Mouse (Mus musculus): Measurements from ENCODE around the gene Rfx3. TPM values are rescaled to one million over a fixed set of nuclear protein-coding genes. Genes with fewer than 3 reads are reported as not detected.

The Rfx3 gene
- polyA plus RNA-seq, 1 experiment: 2.2 TPM

DNA sequence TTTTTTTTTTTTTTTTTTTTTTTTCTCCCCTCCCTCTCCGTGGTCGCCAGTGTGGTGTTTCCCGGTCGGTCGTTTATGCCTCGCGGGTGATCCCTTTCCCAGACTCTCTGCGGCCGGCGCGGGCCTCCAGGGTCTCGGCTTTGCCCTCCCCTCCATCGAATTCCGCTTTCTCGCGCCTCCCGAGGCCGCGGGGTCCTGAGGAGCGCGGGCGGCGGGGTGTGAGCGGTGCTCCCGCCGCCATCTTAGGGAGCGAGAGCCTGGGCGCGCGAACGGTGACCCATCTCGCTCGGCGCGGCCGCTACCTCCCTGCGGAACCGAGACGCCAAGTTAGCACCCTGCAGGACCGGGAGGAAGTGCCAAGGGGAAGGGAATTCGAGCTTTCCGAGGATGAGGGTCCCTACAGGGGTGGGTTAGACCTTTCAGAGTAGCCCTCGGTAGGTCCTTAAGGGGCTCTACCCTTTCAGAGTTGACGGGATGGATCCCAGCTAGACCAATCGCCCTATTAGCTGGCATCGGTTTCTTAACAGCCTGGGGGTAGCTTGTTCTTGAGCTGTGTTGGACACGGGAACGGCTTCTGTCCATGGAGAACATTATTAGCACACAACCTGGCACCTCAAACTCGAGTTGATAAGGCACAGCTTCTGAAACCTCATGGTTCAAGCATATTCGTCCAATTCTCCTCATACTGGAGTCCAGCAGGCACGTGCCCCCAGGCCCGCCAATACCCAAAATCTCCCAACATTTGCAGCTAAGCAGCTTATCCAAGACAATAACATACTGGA lies 943 bp upstream of the Rfx3 start:
- no peak for DNase-seq (ENCODE audit: low read depth in 1 of 2, low spot score in 2 of 2)
- TF ChIP-seq CTCF (IDR thresholded peaks at IDR 0.05; ENCODE audit: extremely low read depth, insufficient read depth, insufficient read length, insufficient replicate concordance) (no peak), POLR2A (IDR thresholded peaks at IDR 0.05; ENCODE audit: low read depth, low read length) (no peak)
- WGBS: 3% methylated on average over 52 of the region's 52 CpGs

DNA sequence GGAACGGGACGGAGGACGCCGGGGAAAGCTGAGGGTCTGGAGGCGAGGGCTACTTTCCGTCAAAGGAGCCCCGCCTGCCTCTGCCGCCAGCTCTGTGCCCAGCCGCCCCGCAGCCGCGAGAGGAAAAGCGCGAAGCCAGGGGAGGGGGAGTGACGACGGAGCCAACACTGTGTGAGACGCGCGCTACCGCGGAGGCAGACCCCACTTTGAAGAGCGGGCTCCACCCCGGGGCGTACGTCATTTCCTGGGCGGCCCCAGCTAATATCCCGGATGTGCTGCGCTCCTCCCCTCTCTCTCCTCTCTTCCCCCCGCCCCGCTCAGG lies 391 bp upstream of the Rfx3 start:
- no peaks in the 10 kb centered on the region for H3K27me3 ChIP-seq (ENCODE audit: control insufficient read depth, insufficient read depth, low read length)
- H3K27ac ChIP-seq (ENCODE audit: insufficient read depth, low read length): peak overlapping the region; percentile 100
- 1% methylated on average over 27 of the region's 30 CpGs for WGBS
- peak overlapping the region; percentile 99 for H3K4me3 ChIP-seq (ENCODE audit: extremely low read depth, insufficient read depth, insufficient read length)
- peak; percentile 91 to 94 for DNase-seq (ENCODE audit: low read depth in 1 of 2, low spot score in 2 of 2)
- no peaks in the 10 kb centered on the region for H3K36me3 ChIP-seq (ENCODE audit: control insufficient read depth, insufficient read depth, low read length)
- H3K4me1 ChIP-seq (ENCODE audit: control insufficient read depth, insufficient read depth, insufficient read length): peaks cover 4% of the 10 kb centered on the region; the same call in 1 of the 2 replicates
- TF ChIP-seq CTCF (IDR thresholded peaks at IDR 0.05; ENCODE audit: extremely low read depth, insufficient read depth, insufficient read length, insufficient replicate concordance): no peak
- peak; percentile 90 for TF ChIP-seq POLR2A (IDR thresholded peaks at IDR 0.05; ENCODE audit: low read depth, low read length)

More for the DNA sequence above, 943 bp upstream of the Rfx3 start:
- H3K27me3 ChIP-seq (ENCODE audit: control insufficient read depth, insufficient read depth, low read length): no peaks in the 10 kb centered on the region
- peak overlapping the region; percentile 98 for H3K27ac ChIP-seq (ENCODE audit: insufficient read depth, low read length)
- peaks cover 4% of the 10 kb centered on the region; the same call in 1 of the 2 replicates for H3K4me1 ChIP-seq (ENCODE audit: control insufficient read depth, insufficient read depth, insufficient read length)
- peak overlapping the region; percentile 75 for H3K4me3 ChIP-seq (ENCODE audit: extremely low read depth, insufficient read depth, insufficient read length)
- no peaks in the 10 kb centered on the region for H3K36me3 ChIP-seq (ENCODE audit: control insufficient read depth, insufficient read depth, low read length)

DNA sequence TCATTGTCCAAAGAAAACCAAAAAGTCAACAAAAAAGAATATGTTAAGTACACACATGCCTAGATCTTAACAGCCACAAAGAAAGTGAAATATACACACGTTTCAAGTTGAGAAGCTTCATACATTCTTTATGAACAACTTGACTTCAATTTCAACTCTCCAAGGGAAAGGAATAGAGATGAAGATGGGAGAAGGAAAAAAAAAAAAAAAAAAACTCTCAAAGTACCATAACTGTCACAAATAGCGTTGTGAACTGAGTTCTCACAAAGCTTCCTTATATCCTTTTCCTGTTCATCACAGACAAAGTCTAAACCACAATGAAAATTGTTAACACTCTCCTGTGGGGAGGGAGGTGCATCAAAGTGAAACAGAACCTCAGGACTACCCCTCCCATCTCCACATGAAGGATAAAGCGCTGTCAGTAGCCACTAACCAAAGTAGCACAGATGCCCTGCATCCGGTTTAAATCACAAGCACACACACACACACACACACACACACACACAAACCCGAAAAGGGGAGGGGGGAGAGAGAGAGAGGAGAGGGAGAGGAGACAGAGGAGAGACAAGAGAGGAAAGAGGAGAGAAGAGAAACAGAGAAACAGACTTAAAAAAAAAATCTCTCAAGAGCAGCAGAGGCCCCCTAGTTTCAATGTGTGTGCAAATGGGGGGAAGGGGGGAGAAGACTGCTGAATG lies 1.2 kb downstream of the Rfx3 start:
- Histone ChIP-seq H3K36me3 (ENCODE audit: control insufficient read depth, insufficient read depth, low read length) (no peaks in the 10 kb centered on the region), H3K4me3 (ENCODE audit: extremely low read depth, insufficient read depth, insufficient read length) (peak overlapping the region; percentile 99), H3K4me1 (ENCODE audit: control insufficient read depth, insufficient read depth, insufficient read length) (peaks cover 4% of the 10 kb centered on the region; the same call in 1 of the 2 replicates), H3K27me3 (ENCODE audit: control insufficient read depth, insufficient read depth, low read length) (no peaks in the 10 kb centered on the region), H3K27ac (ENCODE audit: insufficient read depth, low read length) (peak overlapping the region; percentile 100)
- no peak for TF ChIP-seq CTCF (IDR thresholded peaks at IDR 0.05; ENCODE audit: extremely low read depth, insufficient read depth, insufficient read length, insufficient replicate concordance)
- TF ChIP-seq POLR2A (IDR thresholded peaks at IDR 0.05; ENCODE audit: low read depth, low read length): no peak
- peak; percentile 33 to 68 for DNase-seq (ENCODE audit: low read depth in 1 of 2, low spot score in 2 of 2)
- WGBS: 2% methylated on average over 5 of the region's 5 CpGs

DNA sequence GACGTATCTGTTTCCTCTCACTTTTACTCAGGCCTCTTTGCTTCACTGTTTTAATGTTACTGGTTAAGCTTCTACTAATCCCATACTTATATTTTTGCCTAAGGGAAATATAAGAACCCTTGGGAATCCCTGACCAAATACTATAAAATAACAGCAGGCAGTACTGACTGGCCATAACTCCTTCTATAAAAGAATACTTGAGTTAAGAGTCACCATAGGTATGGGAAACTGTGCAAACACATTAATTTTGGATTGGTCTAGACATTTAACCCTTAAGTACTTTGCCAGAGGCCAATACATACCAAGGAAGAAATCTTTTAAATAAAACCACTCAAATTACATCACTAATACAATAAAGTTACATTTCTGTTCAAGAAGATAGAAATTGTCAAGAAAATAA lies 6.8 kb downstream of the Rfx3 start:
- no peak for DNase-seq (ENCODE audit: low read depth in 1 of 2, low spot score in 2 of 2)
- TF ChIP-seq CTCF (IDR thresholded peaks at IDR 0.05; ENCODE audit: extremely low read depth, insufficient read depth, insufficient read length, insufficient replicate concordance): no peak
- TF ChIP-seq POLR2A (IDR thresholded peaks at IDR 0.05; ENCODE audit: low read depth, low read length): no peak
- Histone ChIP-seq H3K36me3 (ENCODE audit: control insufficient read depth, insufficient read depth, low read length) (no peaks in the 10 kb centered on the region), H3K27me3 (ENCODE audit: control insufficient read depth, insufficient read depth, low read length) (no peaks in the 10 kb centered on the region), H3K27ac (ENCODE audit: insufficient read depth, low read length) (no peak overlapping the region), H3K4me3 (ENCODE audit: extremely low read depth, insufficient read depth, insufficient read length) (no peak overlapping the region; the same call in 1 of the 2 replicates), H3K4me1 (ENCODE audit: control insufficient read depth, insufficient read depth, insufficient read length) (0 out of 2 replicates have a peak, but pooled peaks cover 2% of the 10 kb centered on the region)
- 67% methylated on average over 1 of the region's 1 CpGs for WGBS

DNA sequence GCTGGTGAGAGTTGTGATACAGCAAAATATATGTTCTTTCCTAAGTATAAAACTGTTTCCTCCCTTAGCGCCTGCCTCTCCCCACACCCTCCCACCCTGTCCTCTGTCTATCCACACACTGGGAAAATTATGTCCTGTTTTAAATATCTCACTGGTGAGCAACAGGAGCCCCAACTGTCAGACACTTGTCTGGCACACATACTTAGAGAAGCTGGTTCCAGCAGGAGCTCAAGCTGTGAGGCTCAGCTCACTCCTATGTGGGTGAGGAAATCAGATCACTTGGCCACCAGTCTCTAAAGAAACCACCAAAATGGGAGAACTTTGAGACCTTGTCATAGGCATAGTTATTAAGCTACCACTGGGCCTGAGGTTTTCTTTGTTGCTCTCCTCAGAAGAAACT lies 7.5 kb downstream of the Rfx3 start:
- Histone ChIP-seq H3K27me3 (ENCODE audit: control insufficient read depth, insufficient read depth, low read length) (no peaks in the 10 kb centered on the region), H3K4me1 (ENCODE audit: control insufficient read depth, insufficient read depth, insufficient read length) (0 out of 2 replicates have a peak, but pooled peaks cover 2% of the 10 kb centered on the region), H3K36me3 (ENCODE audit: control insufficient read depth, insufficient read depth, low read length) (no peaks in the 10 kb centered on the region), H3K4me3 (ENCODE audit: extremely low read depth, insufficient read depth, insufficient read length) (no peak overlapping the region), H3K27ac (ENCODE audit: insufficient read depth, low read length) (no peak overlapping the region)
- TF ChIP-seq CTCF (IDR thresholded peaks at IDR 0.05; ENCODE audit: extremely low read depth, insufficient read depth, insufficient read length, insufficient replicate concordance) (no peak), POLR2A (IDR thresholded peaks at IDR 0.05; ENCODE audit: low read depth, low read length) (no peak)
- DNase-seq (ENCODE audit: low read depth in 1 of 2, low spot score in 2 of 2): no peak
- WGBS: 100% methylated on average over 1 of the region's 1 CpGs

DNA sequence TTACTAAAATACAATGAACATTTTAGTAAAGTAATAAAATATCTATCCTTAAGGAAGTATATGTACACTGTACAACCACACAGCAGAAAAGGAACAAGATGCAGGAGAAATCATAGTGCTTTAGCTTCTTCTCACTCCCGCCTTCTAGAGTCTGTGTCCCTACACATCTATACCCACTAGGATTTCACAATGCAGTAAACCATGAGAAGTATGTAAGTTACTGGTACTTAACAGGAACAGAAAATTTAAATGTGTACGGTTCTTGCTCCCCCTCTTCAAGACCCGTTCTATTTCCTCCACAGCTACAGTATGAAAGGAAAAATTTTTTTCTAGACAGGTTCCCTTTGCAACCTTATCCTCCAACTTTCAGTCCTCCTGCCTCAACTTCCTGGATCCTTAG lies 8.3 kb downstream of the Rfx3 start:
- 38% methylated on average over 3 of the region's 3 CpGs for WGBS
- no peak for DNase-seq (ENCODE audit: low read depth in 1 of 2, low spot score in 2 of 2)
- TF ChIP-seq POLR2A (IDR thresholded peaks at IDR 0.05; ENCODE audit: low read depth, low read length) (no peak), CTCF (IDR thresholded peaks at IDR 0.05; ENCODE audit: extremely low read depth, insufficient read depth, insufficient read length, insufficient replicate concordance) (no peak)
- H3K4me3 ChIP-seq (ENCODE audit: extremely low read depth, insufficient read depth, insufficient read length): no peak overlapping the region
- H3K27me3 ChIP-seq (ENCODE audit: control insufficient read depth, insufficient read depth, low read length): no peaks in the 10 kb centered on the region
- H3K36me3 ChIP-seq (ENCODE audit: control insufficient read depth, insufficient read depth, low read length): no peaks in the 10 kb centered on the region
- H3K27ac ChIP-seq (ENCODE audit: insufficient read depth, low read length): no peak overlapping the region
- 0 out of 2 replicates have a peak, but pooled peaks cover 2% of the 10 kb centered on the region for H3K4me1 ChIP-seq (ENCODE audit: control insufficient read depth, insufficient read depth, insufficient read length)

Data from spleen, adult 2 months (tissue).